Mouse (Mus musculus): ENCODE data around the gene Hat1. TPM values are rescaled to one million over a fixed set of nuclear protein-coding genes. Genes with fewer than 3 reads are reported as not detected.

The Hat1 gene
- polyA plus RNA-seq, 2 experiments, result 67.3 to 97.1 TPM

DNA sequence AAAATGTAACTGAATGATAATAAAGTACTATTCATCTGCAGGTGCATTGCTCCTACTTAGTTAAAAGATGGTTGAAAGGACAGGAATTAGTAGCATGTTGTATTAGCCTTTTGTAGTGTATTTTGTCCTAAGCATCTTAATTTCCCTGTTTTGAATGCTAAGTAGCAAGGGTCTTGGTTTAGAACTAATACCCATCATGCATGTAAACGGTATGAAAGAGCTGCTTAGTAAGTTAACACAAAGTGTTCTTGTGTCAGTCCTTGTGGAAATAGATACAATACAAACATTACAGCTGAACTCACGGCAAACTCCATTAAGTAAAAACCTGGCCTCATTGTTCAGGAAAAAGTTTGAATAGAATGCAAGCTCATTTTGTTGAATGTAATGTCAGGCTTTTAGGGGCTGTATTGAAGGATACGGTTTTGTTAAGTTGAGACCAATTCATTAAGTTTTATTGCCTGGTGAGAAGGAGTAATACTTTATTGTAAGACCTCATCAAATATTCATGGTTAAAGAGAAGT is 30.1 kb downstream of the Hat1 start:
- ATAC-seq (ENCODE audit: low FRiP score, low read depth) (no peak), DNase-seq (ENCODE audit: low spot score) (no peak)
- no peak overlapping the region for H3K4me3 ChIP-seq (replicated peaks; ENCODE audit: low read length)
- no peaks in the 10 kb centered on the region for H3K9me3 ChIP-seq (ENCODE audit: control insufficient read depth, low read length)
- no peaks in the 10 kb centered on the region for H3K4me1 ChIP-seq (ENCODE audit: control insufficient read depth, insufficient read depth, low read length)
- TF ChIP-seq POLR2A (IDR thresholded peaks at IDR 0.05; ENCODE audit: borderline replicate concordance, extremely low read depth, insufficient read depth, insufficient read length), result no peak
- no peak overlapping the region for H3K9ac ChIP-seq (ENCODE audit: low read depth, low read length, severe bottlenecking)
- H3K27me3 ChIP-seq (ENCODE audit: control insufficient read depth, insufficient read depth, low read length), result no peaks in the 10 kb centered on the region
- H3K36me3 ChIP-seq (ENCODE audit: control insufficient read depth, insufficient read depth, low read length), result peaks cover 39% of the 10 kb centered on the region
- 68% methylated on average over 3 of the region's 3 CpGs for WGBS
- H3K27ac ChIP-seq (replicated peaks; ENCODE audit: low read depth, low read length), result no peak overlapping the region
- H3K4me2 ChIP-seq (replicated peaks; ENCODE audit: low read depth, low read length, severe bottlenecking), result no peak overlapping the region

DNA sequence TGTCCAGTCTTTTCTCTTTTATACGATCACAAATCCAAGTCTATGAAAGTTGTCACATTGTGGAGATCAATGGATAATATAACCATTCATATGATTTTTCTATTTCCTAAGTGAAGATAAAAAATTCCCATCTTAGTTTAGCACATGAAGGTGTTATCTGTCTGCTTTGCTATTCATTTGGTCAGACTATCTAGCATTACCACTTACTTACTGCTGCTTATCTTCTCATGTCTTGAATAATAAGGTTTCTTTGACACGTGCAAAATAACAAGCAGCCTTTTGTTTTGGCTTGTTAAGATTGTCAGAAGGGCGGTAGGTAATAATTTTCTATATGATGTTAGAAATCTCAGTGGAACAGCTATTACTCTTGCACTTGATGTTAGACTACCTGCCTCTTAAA is 30.6 kb downstream of the Hat1 start:
- Histone ChIP-seq H3K27me3 (ENCODE audit: control insufficient read depth, insufficient read depth, low read length) (no peaks in the 10 kb centered on the region), H3K27ac (replicated peaks; ENCODE audit: low read depth, low read length) (no peak overlapping the region), H3K9ac (ENCODE audit: low read depth, low read length, severe bottlenecking) (no peak overlapping the region), H3K4me3 (replicated peaks; ENCODE audit: low read length) (no peak overlapping the region), H3K9me3 (ENCODE audit: control insufficient read depth, low read length) (no peaks in the 10 kb centered on the region), H3K4me2 (replicated peaks; ENCODE audit: low read depth, low read length, severe bottlenecking) (no peak overlapping the region), H3K36me3 (ENCODE audit: control insufficient read depth, insufficient read depth, low read length) (peaks cover 39% of the 10 kb centered on the region), H3K4me1 (ENCODE audit: control insufficient read depth, insufficient read depth, low read length) (no peaks in the 10 kb centered on the region)
- ATAC-seq (ENCODE audit: low FRiP score, low read depth) (no peak), DNase-seq (ENCODE audit: low spot score) (no peak)
- no peak for TF ChIP-seq POLR2A (IDR thresholded peaks at IDR 0.05; ENCODE audit: borderline replicate concordance, extremely low read depth, insufficient read depth, insufficient read length)
- 82% methylated on average over 3 of the region's 3 CpGs for WGBS

DNA sequence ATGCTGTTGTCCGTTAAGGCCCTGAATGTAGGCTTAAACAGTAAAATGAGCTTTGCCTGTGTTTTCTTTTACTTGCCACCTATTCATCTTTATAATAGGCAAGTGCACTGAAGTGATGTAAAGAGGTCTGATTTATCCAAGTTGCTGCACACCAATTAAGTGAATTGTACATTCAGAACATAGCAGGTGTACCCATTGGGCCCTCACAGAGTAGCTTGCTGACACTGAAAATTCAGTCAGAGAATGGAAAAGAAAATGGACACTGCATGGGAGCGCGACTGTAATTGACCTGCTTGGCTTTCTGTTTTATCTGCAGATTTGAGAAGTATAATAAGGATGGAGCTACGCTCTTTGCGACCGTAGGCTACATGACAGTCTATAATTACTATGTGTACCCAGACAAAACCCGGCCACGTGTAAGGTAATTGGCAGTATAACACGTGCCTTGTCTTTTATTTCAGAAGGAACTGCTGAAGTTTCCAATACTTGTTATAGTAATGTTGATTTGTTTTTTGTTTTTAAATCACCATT is 32.2 kb downstream of the Hat1 start:
- Histone ChIP-seq H3K36me3 (ENCODE audit: control insufficient read depth, insufficient read depth, low read length) (peaks cover 39% of the 10 kb centered on the region), H3K9ac (ENCODE audit: low read depth, low read length, severe bottlenecking) (no peak overlapping the region), H3K4me3 (replicated peaks; ENCODE audit: low read length) (no peak overlapping the region), H3K27ac (replicated peaks; ENCODE audit: low read depth, low read length) (no peak overlapping the region), H3K4me2 (replicated peaks; ENCODE audit: low read depth, low read length, severe bottlenecking) (no peak overlapping the region), H3K27me3 (ENCODE audit: control insufficient read depth, insufficient read depth, low read length) (no peaks in the 10 kb centered on the region), H3K9me3 (ENCODE audit: control insufficient read depth, low read length) (no peaks in the 10 kb centered on the region), H3K4me1 (ENCODE audit: control insufficient read depth, insufficient read depth, low read length) (no peaks in the 10 kb centered on the region)
- ATAC-seq (ENCODE audit: low FRiP score, low read depth), result no peak
- 89% methylated on average over 9 of the region's 9 CpGs for WGBS
- DNase-seq (ENCODE audit: low spot score), result no peak
- TF ChIP-seq POLR2A (IDR thresholded peaks at IDR 0.05; ENCODE audit: borderline replicate concordance, extremely low read depth, insufficient read depth, insufficient read length), result no peak

DNA sequence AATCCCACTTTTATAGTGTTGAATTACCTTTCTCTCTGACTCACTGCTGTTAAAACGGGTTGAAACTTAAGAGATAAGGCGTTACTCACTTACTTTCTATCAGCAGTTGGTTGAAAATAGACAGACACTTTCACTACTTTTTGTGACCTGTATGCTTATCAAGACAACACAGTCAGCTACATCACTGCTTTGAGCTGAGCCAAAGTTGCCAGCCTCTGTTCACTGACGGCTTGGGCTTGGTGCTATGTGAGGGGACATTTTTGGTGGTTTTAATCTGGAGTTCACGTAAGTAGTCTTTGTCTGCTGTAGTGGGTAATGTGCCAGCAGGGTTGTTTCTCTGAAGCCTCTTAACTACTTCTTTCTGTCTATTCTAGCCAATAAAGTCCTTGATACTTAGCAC is 35.8 kb downstream of the Hat1 start:
- Histone ChIP-seq H3K9ac (ENCODE audit: low read depth, low read length, severe bottlenecking) (no peak overlapping the region), H3K27me3 (ENCODE audit: control insufficient read depth, insufficient read depth, low read length) (no peaks in the 10 kb centered on the region), H3K36me3 (ENCODE audit: control insufficient read depth, insufficient read depth, low read length) (peaks cover 54% of the 10 kb centered on the region), H3K4me1 (ENCODE audit: control insufficient read depth, insufficient read depth, low read length) (no peaks in the 10 kb centered on the region), H3K9me3 (ENCODE audit: control insufficient read depth, low read length) (no peaks in the 10 kb centered on the region), H3K4me3 (replicated peaks; ENCODE audit: low read length) (no peak overlapping the region), H3K4me2 (replicated peaks; ENCODE audit: low read depth, low read length, severe bottlenecking) (no peak overlapping the region), H3K27ac (replicated peaks; ENCODE audit: low read depth, low read length) (no peak overlapping the region)
- ATAC-seq (ENCODE audit: low FRiP score, low read depth) (no peak), DNase-seq (ENCODE audit: low spot score) (no peak)
- no peak for TF ChIP-seq POLR2A (IDR thresholded peaks at IDR 0.05; ENCODE audit: borderline replicate concordance, extremely low read depth, insufficient read depth, insufficient read length)
- 89% methylated on average over 4 of the region's 4 CpGs for WGBS

DNA sequence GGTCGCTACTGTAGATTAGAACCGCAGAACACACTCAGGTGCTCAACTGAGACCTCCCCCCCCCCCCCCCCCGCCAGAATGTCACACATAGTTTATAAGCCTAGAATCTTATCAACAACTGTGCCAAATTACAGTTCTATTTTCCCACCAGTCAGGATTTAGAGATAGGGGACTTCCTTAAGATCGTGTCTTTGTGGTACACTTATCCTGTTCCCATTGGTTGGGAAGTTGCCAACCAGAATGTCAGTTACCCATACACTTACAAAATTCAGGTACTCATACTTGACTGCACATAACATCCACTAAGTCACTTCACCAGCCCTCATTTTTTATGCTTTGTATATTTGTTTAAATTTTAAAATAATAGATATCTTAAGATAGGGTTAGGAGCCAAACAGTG is 46.7 kb downstream of the Hat1 start:
- Histone ChIP-seq H3K4me1 (ENCODE audit: control insufficient read depth, insufficient read depth, low read length) (no peaks in the 10 kb centered on the region), H3K27ac (replicated peaks; ENCODE audit: low read depth, low read length) (no peak overlapping the region), H3K9me3 (ENCODE audit: control insufficient read depth, low read length) (no peaks in the 10 kb centered on the region), H3K36me3 (ENCODE audit: control insufficient read depth, insufficient read depth, low read length) (peaks cover 39% of the 10 kb centered on the region), H3K9ac (ENCODE audit: low read depth, low read length, severe bottlenecking) (no peak overlapping the region), H3K27me3 (ENCODE audit: control insufficient read depth, insufficient read depth, low read length) (no peaks in the 10 kb centered on the region), H3K4me2 (replicated peaks; ENCODE audit: low read depth, low read length, severe bottlenecking) (no peak overlapping the region), H3K4me3 (replicated peaks; ENCODE audit: low read length) (no peak overlapping the region)
- DNase-seq (ENCODE audit: low spot score), result no peak
- TF ChIP-seq POLR2A (IDR thresholded peaks at IDR 0.05; ENCODE audit: borderline replicate concordance, extremely low read depth, insufficient read depth, insufficient read length), result no peak
- WGBS, result 81% methylated on average over 3 of the region's 4 CpGs
- no peak for ATAC-seq (ENCODE audit: low FRiP score, low read depth)

DNA sequence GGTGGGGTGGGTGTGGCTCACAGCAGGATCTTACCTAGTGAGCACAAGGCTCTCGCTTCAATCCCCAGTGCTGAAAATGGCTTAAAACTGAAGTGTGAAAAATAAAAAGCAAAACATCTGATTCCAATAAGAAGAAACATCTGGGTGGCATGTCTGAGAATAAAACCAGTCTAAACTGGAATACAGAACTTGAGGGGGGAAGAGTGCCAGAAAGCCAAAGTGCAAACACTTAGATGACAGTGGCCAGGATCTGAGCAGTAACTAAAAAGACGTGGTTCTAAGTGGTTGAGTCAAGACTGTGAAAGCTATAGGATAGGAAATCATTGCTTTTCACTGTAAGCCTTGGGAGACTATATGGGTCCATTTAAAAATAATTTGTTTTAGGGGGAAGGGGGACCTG is 54.6 kb downstream of the Hat1 start:
- TF ChIP-seq POLR2A (IDR thresholded peaks at IDR 0.05; ENCODE audit: borderline replicate concordance, extremely low read depth, insufficient read depth, insufficient read length), result no peak
- Histone ChIP-seq H3K36me3 (ENCODE audit: control insufficient read depth, insufficient read depth, low read length) (peaks cover 24% of the 10 kb centered on the region), H3K27me3 (ENCODE audit: control insufficient read depth, insufficient read depth, low read length) (no peaks in the 10 kb centered on the region), H3K27ac (replicated peaks; ENCODE audit: low read depth, low read length) (no peak overlapping the region), H3K9ac (ENCODE audit: low read depth, low read length, severe bottlenecking) (no peak overlapping the region), H3K4me2 (replicated peaks; ENCODE audit: low read depth, low read length, severe bottlenecking) (no peak overlapping the region), H3K4me1 (ENCODE audit: control insufficient read depth, insufficient read depth, low read length) (no peaks in the 10 kb centered on the region), H3K9me3 (ENCODE audit: control insufficient read depth, low read length) (no peaks in the 10 kb centered on the region), H3K4me3 (replicated peaks; ENCODE audit: low read length) (no peak overlapping the region)
- DNase-seq (ENCODE audit: low spot score) (no peak), ATAC-seq (ENCODE audit: low FRiP score, low read depth) (no peak)
- WGBS, result 16% methylated on average over 2 of the region's 2 CpGs
